Mouse (Mus musculus) spleen, postnatal 14 days (tissue): ENCODE measurements around the gene Cd151.
A peak's percentile ranks its signal among the peaks of the same experiment; 100 is the strongest.

Experiments used
- DNase-seq, 2 experiments: peaks; one replicate each; pipeline ENCODE4 v3.0.0; 2021 to 2022; ENCODE audit warnings: low spot score in 2 of 2

Gene Cd151

GRCm38 (mm10) chr7:141467230-141468030 is at the start of gene Cd151:
TSS of gene Cd151 (plus strand) at chr7:141467392.
- peak; percentile 82 to 85 for DNase-seq

- no peak for DNase-seq
Observed at GRCm38 (mm10) chr7:141417731-141418681, 49.2 kb upstream of the Cd151 start.

- no peak for DNase-seq
Observed at GRCm38 (mm10) chr7:141418970-141419369, 48.2 kb upstream of the Cd151 start.

- DNase-seq = no peak
Observed at GRCm38 (mm10) chr7:141420030-141420702, 47.0 kb upstream of the Cd151 start.

- DNase-seq = no peak
Observed at GRCm38 (mm10) chr7:141423811-141424210, 43.4 kb upstream of the Cd151 start.

GRCm38 (mm10) chr7:141426948-141427730 is 40.1 kb upstream of the Cd151 start:
- no peak for DNase-seq

- DNase-seq = no peak
Observed at GRCm38 (mm10) chr7:141428701-141429100, 38.5 kb upstream of the Cd151 start.

- no peak for DNase-seq
Observed at GRCm38 (mm10) chr7:141429310-141429709, 37.9 kb upstream of the Cd151 start, which contains the start of gene Cend1. TSS of gene Cend1 (minus strand) at chr7:141429491.

GRCm38 (mm10) chr7:141429840-141430584 is 37.2 kb upstream of the Cd151 start:
- no peak for DNase-seq

GRCm38 (mm10) chr7:141430585-141431240 is 36.5 kb upstream of the Cd151 start:
- DNase-seq = no peak

- no peak for DNase-seq
Observed at GRCm38 (mm10) chr7:141431434-141432185, 35.6 kb upstream of the Cd151 start.

- DNase-seq = no peak
Observed at GRCm38 (mm10) chr7:141432186-141432611, 35.0 kb upstream of the Cd151 start.

GRCm38 (mm10) chr7:141432741-141433516 is 34.3 kb upstream of the Cd151 start:
- DNase-seq = no peak

- DNase-seq = no peak
Observed at GRCm38 (mm10) chr7:141433517-141434400, 33.4 kb upstream of the Cd151 start.

- no peak for DNase-seq
Observed at GRCm38 (mm10) chr7:141434464-141434863, 32.7 kb upstream of the Cd151 start.

- peak in 1 of 2 experiments; percentile 54 for DNase-seq
Observed at GRCm38 (mm10) chr7:141435129-141435855, 31.9 kb upstream of the Cd151 start.
